Mouse (Mus musculus) small intestine, adult 2 months (tissue): ENCODE results near the gene Grn.

Experiments used
- CTCF ChIP-seq: fragments of 200-500 bp; IDR thresholded peaks from 2 replicates; pipeline ENCODE4 v1.5.1; 2012; ENCODE audit warnings: low read depth, mild to moderate bottlenecking, control low read depth, inconsistent platforms, low read length, moderate library complexity, mixed read lengths; ENCODE audit not compliant: insufficient replicate concordance, insufficient read length; ENCODE audit errors: extremely low read depth
- POLR2A ChIP-seq: fragments of 200-500 bp; IDR thresholded peaks from 2 replicates; pipeline ENCODE4 v1.6.1; 2012; ENCODE audit warnings: low read depth, mild to moderate bottlenecking, control low read depth, inconsistent platforms, low read length, moderate library complexity

GRCm38 (mm10) chr11:102396671-102397141 lies 33.4 kb upstream of the Grn start:
- TF ChIP-seq CTCF = no peak
- no peak for TF ChIP-seq POLR2A
